Mouse (Mus musculus) liver, postnatal 0 days (tissue): Measurements from ENCODE around the gene Cd164l2.

Source experiments
- CTCF ChIP-seq: sonication (generic); IDR thresholded peaks from 2 replicates; pipeline ENCODE4 v1.5.1; 2016; ENCODE audit warnings: antibody characterized with exemption, low read depth
- EP300 ChIP-seq: IDR thresholded peaks from 2 replicates; pipeline ENCODE4 v1.6.1; 2016; ENCODE audit warnings: antibody characterized with exemption, low read depth, mild to moderate bottlenecking

- TF ChIP-seq CTCF, result no peak
- no peak for TF ChIP-seq EP300
Observed at GRCm38 (mm10) chr4:133175274-133175673, 36.7 kb upstream of the Cd164l2 start.
